Mouse (Mus musculus) liver, embryonic 11.5 days (tissue): ENCODE data around the gene Efhd2. TPM values are rescaled to one million over a fixed set of nuclear protein-coding genes. Genes with fewer than 3 reads are reported as not detected.
A peak's percentile ranks its signal among the peaks of the same experiment; 100 is the strongest.

Experiments used
- ATAC-seq: fragments of 200-750 bp; cut with Nextera tagmentation; replicated peaks from 2 replicates; pipeline ENCODE4 v1.8.0; 2017; ENCODE audit warnings: moderate number of reproducible peaks, mild to moderate bottlenecking, moderate TSS enrichment, moderate library complexity; ENCODE audit not compliant: low FRiP score
- DNase-seq: peaks from one replicate; pipeline ENCODE4 v3.0.0-alpha.2; 2017; ENCODE audit warnings: low spot score
- H3K27ac ChIP-seq: fragments of 300-500 bp; sonication (generic); 2 replicates; pipeline ENCODE4 v1.5.1; 2014; ENCODE audit warnings: mild to moderate bottlenecking, low read depth, low read length, control low read depth
- H3K27me3 ChIP-seq: fragments of 300-500 bp; sonication (generic); replicated peaks from 2 replicates; pipeline ENCODE4 v1.6.1; 2014; ENCODE audit warnings: low read length, mixed read lengths; ENCODE audit not compliant: control insufficient read depth, insufficient read depth
- H3K36me3 ChIP-seq: fragments of 300-500 bp; sonication (generic); 2 replicates; pipeline ENCODE4 v1.6.1; 2014; ENCODE audit warnings: mild to moderate bottlenecking, low read length, moderate library complexity, mixed read lengths; ENCODE audit not compliant: control insufficient read depth, insufficient read depth
- H3K4me1 ChIP-seq: fragments of 300-500 bp; sonication (generic); replicated peaks from 2 replicates; pipeline ENCODE4 v1.6.1; 2014; ENCODE audit warnings: low read length, mixed read lengths; ENCODE audit not compliant: control insufficient read depth, insufficient read depth
- H3K4me2 ChIP-seq: fragments of 300-500 bp; sonication (generic); 2 replicates; pipeline ENCODE4 v1.6.1; 2014; ENCODE audit warnings: mild to moderate bottlenecking, control low read depth, moderate library complexity
- H3K4me3 ChIP-seq: fragments of 300-500 bp; sonication (generic); 2 replicates; pipeline ENCODE4 v1.5.1; 2014; ENCODE audit warnings: low read depth, low read length, control low read depth
- H3K9ac ChIP-seq: fragments of 300-500 bp; sonication (generic); 2 replicates; pipeline ENCODE4 v1.6.1; 2014; ENCODE audit warnings: low read depth, low read length, control low read depth
- H3K9me3 ChIP-seq: fragments of 300-500 bp; sonication (generic); 2 replicates; pipeline ENCODE4 v1.6.1; 2016; ENCODE audit warnings: low read length, inconsistent platforms, mixed read lengths; ENCODE audit not compliant: control insufficient read depth
- WGBS: fragments of 180-500 bp; shearing (Covaris S2); extraction: QIAGEN DNeasy Blood & Tissue Kit; methylation state at CpG from one replicate; pipeline ENCODE4 v1.1.7; 2014; 5-methylcytosine and 5-hydroxymethylcytosine counted together
- polyA plus RNA-seq: library from polyadenylated mRNA; unstranded; fragments of >200 nt; fragmentation: Nextera tagmentation; extraction: Ambion mirVana; gene quantifications from 2 replicates; pipeline ENCODE4 v1.2.1, GENCODE M21; 2014

Efhd2 gene
- polyA plus RNA-seq = 62.1 and 69.1 TPM in 2 replicates

- Histone ChIP-seq H3K4me1 (peaks cover 35% of the 10 kb centered on the region), H3K27me3 (peaks cover 2% of the 10 kb centered on the region; the same call in 1 of the 2 replicates), H3K9ac (peak within 1 kb of the TSS; percentile 92), H3K27ac (peak within 1 kb of the TSS; percentile 83), H3K9me3 (no peaks in the 10 kb centered on the region), H3K4me2 (peak within 1 kb of the TSS; percentile 97), H3K36me3 (no peaks in the 10 kb centered on the region), H3K4me3 (peak within 1 kb of the TSS; percentile 88)
- ATAC-seq = peak; percentile 90
- WGBS = under 1% methylated on average over 66 of the region's 73 CpGs
- DNase-seq = peak; percentile 82
Observed at GRCm38 (mm10) chr4:141874601-141875460, at the start of gene Efhd2. TSS of gene Efhd2 (minus strand) at chr4:141874920.

- Histone ChIP-seq H3K27me3 (no peaks in the 10 kb centered on the region), H3K27ac (no peak overlapping the region), H3K36me3 (no peaks in the 10 kb centered on the region), H3K9ac (no peak overlapping the region), H3K4me2 (no peak overlapping the region), H3K4me3 (no peak overlapping the region), H3K4me1 (no peaks in the 10 kb centered on the region), H3K9me3 (no peaks in the 10 kb centered on the region)
- DNase-seq (no peak), ATAC-seq (no peak)
- WGBS = 72% methylated on average over 11 of the region's 11 CpGs
Observed at GRCm38 (mm10) chr4:141923961-141924360, 49.2 kb upstream of the Efhd2 start.

GRCm38 (mm10) chr4:141920391-141920790 is 45.7 kb upstream of the Efhd2 start:
- no peak for DNase-seq
- no peak overlapping the region for H3K4me3 ChIP-seq
- 84% methylated on average over 10 of the region's 10 CpGs for WGBS

GRCm38 (mm10) chr4:141917735-141918419 is 43.2 kb upstream of the Efhd2 start:
- H3K9me3 ChIP-seq = no peaks in the 10 kb centered on the region
- WGBS = 50% methylated on average over 7 of the region's 7 CpGs
- H3K27ac ChIP-seq = no peak overlapping the region
- no peak overlapping the region for H3K4me2 ChIP-seq
- no peak overlapping the region for H3K4me3 ChIP-seq
- H3K27me3 ChIP-seq = no peaks in the 10 kb centered on the region
- no peak overlapping the region for H3K9ac ChIP-seq
- peaks cover 7% of the 10 kb centered on the region for H3K4me1 ChIP-seq
- H3K36me3 ChIP-seq = no peaks in the 10 kb centered on the region
- no peak for DNase-seq
- ATAC-seq = no peak

More at GRCm38 (mm10) chr4:141920391-141920790, 45.7 kb upstream of the Efhd2 start:
- Histone ChIP-seq H3K4me1 (peaks cover 2% of the 10 kb centered on the region; the same call in 1 of the 2 replicates), H3K9ac (no peak overlapping the region), H3K27me3 (no peaks in the 10 kb centered on the region), H3K9me3 (no peaks in the 10 kb centered on the region), H3K36me3 (no peaks in the 10 kb centered on the region), H3K27ac (no peak overlapping the region), H3K4me2 (no peak overlapping the region)
- no peak for ATAC-seq

GRCm38 (mm10) chr4:141914040-141914439 is 39.3 kb upstream of the Efhd2 start:
- no peak overlapping the region for H3K4me2 ChIP-seq

GRCm38 (mm10) chr4:141913201-141913993 is 38.7 kb upstream of the Efhd2 start:
- 59% methylated on average over 13 of the region's 13 CpGs for WGBS
- Histone ChIP-seq H3K4me1 (peaks cover 7% of the 10 kb centered on the region), H3K9me3 (no peaks in the 10 kb centered on the region), H3K27me3 (no peaks in the 10 kb centered on the region), H3K27ac (no peak overlapping the region), H3K9ac (no peak overlapping the region), H3K36me3 (no peaks in the 10 kb centered on the region), H3K4me3 (no peak overlapping the region), H3K4me2 (no peak overlapping the region)
- no peak for ATAC-seq
- DNase-seq = no peak

More at GRCm38 (mm10) chr4:141914040-141914439, 39.3 kb upstream of the Efhd2 start:
- ATAC-seq (no peak), DNase-seq (no peak)
- peak overlapping the region; percentile 6 for H3K27ac ChIP-seq
- no peaks in the 10 kb centered on the region for H3K36me3 ChIP-seq
- H3K27me3 ChIP-seq = no peaks in the 10 kb centered on the region
- peaks cover 7% of the 10 kb centered on the region for H3K4me1 ChIP-seq
- WGBS = 56% methylated on average over 7 of the region's 7 CpGs
- H3K9me3 ChIP-seq = no peaks in the 10 kb centered on the region
- no peak overlapping the region for H3K9ac ChIP-seq
- H3K4me3 ChIP-seq = no peak overlapping the region

GRCm38 (mm10) chr4:141904710-141905109 is 30.0 kb upstream of the Efhd2 start:
- H3K4me1 ChIP-seq = 0 out of 2 replicates have a peak, but pooled peaks cover 2% of the 10 kb centered on the region
- no peaks in the 10 kb centered on the region for H3K36me3 ChIP-seq
- H3K4me2 ChIP-seq = no peak overlapping the region
- no peak overlapping the region for H3K4me3 ChIP-seq
- no peaks in the 10 kb centered on the region for H3K27me3 ChIP-seq
- no peak for ATAC-seq
- DNase-seq = no peak
- H3K9ac ChIP-seq = no peak overlapping the region
- 69% methylated on average over 9 of the region's 9 CpGs for WGBS
- H3K9me3 ChIP-seq = no peaks in the 10 kb centered on the region
- no peak overlapping the region for H3K27ac ChIP-seq

GRCm38 (mm10) chr4:141902479-141902858 is 27.7 kb upstream of the Efhd2 start:
- 83% methylated on average over 8 of the region's 8 CpGs for WGBS
- peaks cover 2% of the 10 kb centered on the region; the same call in 1 of the 2 replicates for H3K4me1 ChIP-seq

More at GRCm38 (mm10) chr4:141902479-141902858, 27.7 kb upstream of the Efhd2 start:
- Histone ChIP-seq H3K4me3 (no peak overlapping the region), H3K4me2 (no peak overlapping the region), H3K27me3 (peaks cover 3% of the 10 kb centered on the region; the same call in 1 of the 2 replicates), H3K9me3 (no peaks in the 10 kb centered on the region), H3K9ac (no peak overlapping the region), H3K36me3 (no peaks in the 10 kb centered on the region), H3K27ac (no peak overlapping the region)
- DNase-seq (no peak), ATAC-seq (no peak)
